Mouse (Mus musculus) midbrain, embryonic 16.5 days (tissue): ENCODE results near the gene Gramd1b. TPM values are rescaled to one million over a fixed set of nuclear protein-coding genes. Genes with fewer than 3 reads are reported as not detected.

Experiments used
- ATAC-seq: fragments of 200-750 bp; cut with Nextera tagmentation; 2 replicates; pipeline ENCODE4 v1.8.0; 2017; ENCODE audit warnings: moderate TSS enrichment
- H3K27ac ChIP-seq: fragments of 300-500 bp; sonication (generic); 2 replicates; pipeline ENCODE4 v1.5.1; 2014; ENCODE audit warnings: mild to moderate bottlenecking, low read length, mixed read lengths
- H3K27me3 ChIP-seq: fragments of 300-500 bp; sonication (generic); 2 replicates; pipeline ENCODE4 v1.6.1; 2014; ENCODE audit warnings: low read depth, low read length, mixed read lengths; ENCODE audit not compliant: control insufficient read depth, insufficient read depth
- H3K36me3 ChIP-seq: fragments of 300-500 bp; sonication (generic); 2 replicates; pipeline ENCODE4 v1.6.1; 2014; ENCODE audit warnings: mild to moderate bottlenecking, low read length, moderate library complexity, mixed read lengths; ENCODE audit not compliant: control insufficient read depth, insufficient read depth
- H3K4me1 ChIP-seq: fragments of 300-500 bp; sonication (generic); 2 replicates; pipeline ENCODE4 v1.6.1; 2014; ENCODE audit warnings: mild to moderate bottlenecking, low read length, mixed read lengths; ENCODE audit not compliant: control insufficient read depth, insufficient read depth
- H3K4me2 ChIP-seq: fragments of 300-500 bp; sonication (generic); 2 replicates; pipeline ENCODE4 v1.6.1; 2014; ENCODE audit warnings: mild to moderate bottlenecking, low read length, mixed read lengths
- H3K4me3 ChIP-seq: fragments of 300-500 bp; sonication (generic); 2 replicates; pipeline ENCODE4 v1.5.1; 2014; ENCODE audit warnings: low read depth, mild to moderate bottlenecking, low read length, moderate library complexity, mixed read lengths
- H3K9ac ChIP-seq: fragments of 300-500 bp; sonication (generic); 2 replicates; pipeline ENCODE4 v1.6.1; 2014; ENCODE audit warnings: low read depth, low read length, mixed read lengths
- H3K9me3 ChIP-seq: fragments of 300-500 bp; sonication (generic); replicated peaks from 2 replicates; pipeline ENCODE4 v1.6.1; 2014; ENCODE audit warnings: mild to moderate bottlenecking, low read length, mixed read lengths; ENCODE audit not compliant: control insufficient read depth, poor library complexity, severe bottlenecking
- WGBS: fragments of 180-500 bp; shearing (Covaris S2); extraction: QIAGEN DNeasy Blood & Tissue Kit; methylation state at CpG from one replicate; pipeline ENCODE4 v1.1.7; 2014; 5-methylcytosine and 5-hydroxymethylcytosine counted together
- polyA plus RNA-seq: library from polyadenylated mRNA; unstranded; fragments of >200 nt; fragmentation: Nextera tagmentation; extraction: Ambion mirVana; gene quantifications from 2 replicates; pipeline ENCODE4 v1.2.1, GENCODE M21; 2015

Gramd1b gene
- polyA plus RNA-seq, 1 experiment from 2014 or later = 20.3 TPM

GRCm38 (mm10) chr9:40469403-40470137, 61.6 kb downstream of the Gramd1b start:
- H3K9me3 ChIP-seq = no peaks in the 10 kb centered on the region
- no peaks in the 10 kb centered on the region for H3K27me3 ChIP-seq
- no peak overlapping the region for H3K27ac ChIP-seq
- no peak overlapping the region for H3K9ac ChIP-seq
- no peaks in the 10 kb centered on the region for H3K36me3 ChIP-seq
- ATAC-seq = no peak
- 70% methylated on average over 15 of the region's 15 CpGs for WGBS
- no peak overlapping the region for H3K4me3 ChIP-seq
- no peaks in the 10 kb centered on the region for H3K4me1 ChIP-seq
- no peak overlapping the region for H3K4me2 ChIP-seq

GRCm38 (mm10) chr9:40466782-40467181, 64.4 kb downstream of the Gramd1b start:
- 77% methylated on average over 7 of the region's 7 CpGs for WGBS
- no peak for ATAC-seq
- Histone ChIP-seq H3K4me3 (no peak overlapping the region), H3K36me3 (no peaks in the 10 kb centered on the region), H3K27me3 (no peaks in the 10 kb centered on the region), H3K9ac (no peak overlapping the region), H3K4me2 (no peak overlapping the region), H3K4me1 (no peaks in the 10 kb centered on the region), H3K9me3 (no peaks in the 10 kb centered on the region), H3K27ac (no peak overlapping the region)

- no peaks in the 10 kb centered on the region for H3K4me1 ChIP-seq
- H3K4me3 ChIP-seq = no peak overlapping the region
- H3K36me3 ChIP-seq = no peaks in the 10 kb centered on the region
- H3K27ac ChIP-seq = no peak overlapping the region
- no peak overlapping the region for H3K4me2 ChIP-seq
- ATAC-seq = no peak
- H3K27me3 ChIP-seq = no peaks in the 10 kb centered on the region
- no peaks in the 10 kb centered on the region for H3K9me3 ChIP-seq
- 91% methylated on average over 5 of the region's 5 CpGs for WGBS
- no peak overlapping the region for H3K9ac ChIP-seq
Measured at GRCm38 (mm10) chr9:40465596-40465995, 65.6 kb downstream of the Gramd1b start.

GRCm38 (mm10) chr9:40462401-40462800, 68.8 kb downstream of the Gramd1b start:
- H3K27ac ChIP-seq = no peak overlapping the region
- ATAC-seq = no peak
- WGBS = 53% methylated on average over 6 of the region's 6 CpGs
- H3K36me3 ChIP-seq = no peaks in the 10 kb centered on the region
- H3K27me3 ChIP-seq = no peaks in the 10 kb centered on the region
- H3K4me1 ChIP-seq = no peaks in the 10 kb centered on the region
- H3K9me3 ChIP-seq = no peaks in the 10 kb centered on the region
- no peak overlapping the region for H3K4me3 ChIP-seq
- no peak overlapping the region for H3K4me2 ChIP-seq
- H3K9ac ChIP-seq = no peak overlapping the region

GRCm38 (mm10) chr9:40460781-40461180, 70.4 kb downstream of the Gramd1b start:
- Histone ChIP-seq H3K9ac (no peak overlapping the region), H3K9me3 (no peaks in the 10 kb centered on the region), H3K27me3 (no peaks in the 10 kb centered on the region; the same call in 1 of the 2 replicates), H3K4me1 (peaks cover 5% of the 10 kb centered on the region), H3K4me2 (no peak overlapping the region), H3K36me3 (no peaks in the 10 kb centered on the region), H3K27ac (no peak overlapping the region), H3K4me3 (no peak overlapping the region)
- ATAC-seq = no peak
- 42% methylated on average over 6 of the region's 6 CpGs for WGBS

GRCm38 (mm10) chr9:40459304-40460280, 71.6 kb downstream of the Gramd1b start:
- no peaks in the 10 kb centered on the region; the same call in 1 of the 2 replicates for H3K27me3 ChIP-seq
- no peaks in the 10 kb centered on the region for H3K36me3 ChIP-seq
- H3K4me2 ChIP-seq = no peak overlapping the region
- no peak overlapping the region for H3K9ac ChIP-seq
- no peak for ATAC-seq
- no peak overlapping the region for H3K27ac ChIP-seq
- no peak overlapping the region for H3K4me3 ChIP-seq
- WGBS = 80% methylated on average over 5 of the region's 5 CpGs
- no peaks in the 10 kb centered on the region for H3K9me3 ChIP-seq
- peaks cover 5% of the 10 kb centered on the region for H3K4me1 ChIP-seq

GRCm38 (mm10) chr9:40458559-40459303, 72.5 kb downstream of the Gramd1b start:
- WGBS = 84% methylated on average over 4 of the region's 4 CpGs
- peaks cover 5% of the 10 kb centered on the region for H3K4me1 ChIP-seq
- H3K27ac ChIP-seq = no peak overlapping the region
- H3K4me2 ChIP-seq = no peak overlapping the region
- H3K36me3 ChIP-seq = no peaks in the 10 kb centered on the region
- H3K9me3 ChIP-seq = no peaks in the 10 kb centered on the region
- no peak overlapping the region for H3K9ac ChIP-seq
- no peak for ATAC-seq
- H3K4me3 ChIP-seq = no peak overlapping the region
- H3K27me3 ChIP-seq = no peaks in the 10 kb centered on the region; the same call in 1 of the 2 replicates

- no peak for ATAC-seq
- Histone ChIP-seq H3K9ac (no peak overlapping the region), H3K4me1 (peaks cover 5% of the 10 kb centered on the region), H3K4me3 (no peak overlapping the region), H3K9me3 (no peaks in the 10 kb centered on the region), H3K27me3 (no peaks in the 10 kb centered on the region; the same call in 1 of the 2 replicates), H3K36me3 (no peaks in the 10 kb centered on the region), H3K27ac (no peak overlapping the region), H3K4me2 (no peak overlapping the region)
- WGBS = 77% methylated on average over 5 of the region's 5 CpGs
Measured at GRCm38 (mm10) chr9:40457448-40457847, 73.7 kb downstream of the Gramd1b start.
